Comparison of ENCODE assay signal across 15 mouse cellular contexts in genomic region chr19:27178195-27178807, GRCm38 (mm10). TPM values are rescaled to one million over a fixed set of nuclear protein-coding genes. Genes with fewer than 3 reads are reported as not detected.
DNase-seq lines count a peak whose midpoint lies in the region; ATAC-seq and TF ChIP-seq lines count a peak whose summit lies in the region.
"Had no signal": no experiment of that assay in that cellular context is flagged by ENCODE, and none has a peak within 500 bp of the region (broad histone marks: within the 10 kb centered on the region; RNA-seq: fewer than 3 reads in every experiment).

No protein-coding gene starts in this region.

- DNase-seq in gastrocnemius, adult 18-20 months (ENCODE audit: low spot score), result peak; percentile 34
- DNase-seq in gastrocnemius, adult 8-10 months (ENCODE audit: low spot score in 2 of 2), result no peak
- peak; percentile 32 for DNase-seq in hindbrain, postnatal 0 days (ENCODE audit: low spot score)
- DNase-seq in hindbrain, embryonic 10.5 days (ENCODE audit: low spot score), result no peak
- DNase-seq in brain, embryonic 14.5 days (ENCODE audit: low read depth), result peak; percentile 73
- peak; percentile 66 for DNase-seq in gonadal fat pad, adult 2 months (ENCODE audit: low read depth)
- no peak for DNase-seq in frontal cortex, postnatal 36 days (ENCODE audit: low spot score in 2 of 2)
- no peak for DNase-seq in layer of hippocampus, adult 18-20 months (ENCODE audit: low spot score in 2 of 2)
- DNase-seq: cerebellum, adult 9-10 months; kidney, adult 18-20 months; right cerebral cortex, postnatal 4 days had no signal

- H3K4me3 ChIP-seq in hindbrain, postnatal 0 days (ENCODE audit: low read length), result no peak overlapping the region
- H3K4me3 ChIP-seq in hindbrain, embryonic 10.5 days, result no peak overlapping the region
- H3K4me3 ChIP-seq: heart, embryonic 15.5 days; layer of hippocampus, adult 2 months; liver, embryonic 12.5 days had no signal

- H3K27ac ChIP-seq in hindbrain, postnatal 0 days, result no peak overlapping the region
- no peak overlapping the region for H3K27ac ChIP-seq in hindbrain, embryonic 10.5 days
- H3K27ac ChIP-seq: heart, embryonic 15.5 days; layer of hippocampus, adult 2 months; liver, embryonic 12.5 days had no signal

- H3K27me3 ChIP-seq in hindbrain, postnatal 0 days (ENCODE audit: insufficient read depth, low read length), result no peaks in the 10 kb centered on the region
- no peaks in the 10 kb centered on the region for H3K27me3 ChIP-seq in hindbrain, embryonic 10.5 days (ENCODE audit: insufficient read depth, poor library complexity, severe bottlenecking)
- H3K27me3 ChIP-seq: heart, embryonic 15.5 days; liver, embryonic 12.5 days had no signal

- no peak for TF ChIP-seq POLR2A in brain, embryonic 14.5 days (IDR thresholded peaks at IDR 0.05; ENCODE audit: borderline replicate concordance, extremely low read depth, insufficient read depth, insufficient read length, poor library complexity, severe bottlenecking)

- 48% methylated on average over 5 of the region's 5 CpGs for WGBS in hindbrain, postnatal 0 days
- WGBS in hindbrain, embryonic 10.5 days, result 90% methylated on average over 5 of the region's 5 CpGs

- H3K36me3 ChIP-seq in hindbrain, postnatal 0 days (ENCODE audit: insufficient read depth, low read length), result no peaks in the 10 kb centered on the region
- H3K36me3 ChIP-seq in hindbrain, embryonic 10.5 days, result no peaks in the 10 kb centered on the region
- H3K36me3 ChIP-seq: heart, embryonic 15.5 days; liver, embryonic 12.5 days had no signal

- TF ChIP-seq CTCF in hindbrain, postnatal 0 days (IDR thresholded peaks at IDR 0.05; ENCODE audit: low read depth), result no peak
- TF ChIP-seq CTCF in brain, embryonic 14.5 days (IDR thresholded peaks at IDR 0.05; ENCODE audit: borderline replicate concordance, extremely low read depth, insufficient read depth, insufficient read length), result no peak

- no peak overlapping the region for H3K4me2 ChIP-seq in hindbrain, postnatal 0 days (ENCODE audit: low read depth, low read length)
- H3K4me2 ChIP-seq: heart, embryonic 15.5 days; liver, embryonic 12.5 days had no signal

- H3K4me1 ChIP-seq in hindbrain, postnatal 0 days (ENCODE audit: insufficient read depth, low read length), result no peaks in the 10 kb centered on the region
- H3K4me1 ChIP-seq in hindbrain, embryonic 10.5 days (replicated peaks), result no peaks in the 10 kb centered on the region
- H3K4me1 ChIP-seq: liver, embryonic 12.5 days had no signal

- no peaks in the 10 kb centered on the region for H3K9me3 ChIP-seq in hindbrain, postnatal 0 days (ENCODE audit: low read length)
- H3K9me3 ChIP-seq in hindbrain, embryonic 10.5 days, result no peaks in the 10 kb centered on the region
- H3K9me3 ChIP-seq: heart, embryonic 15.5 days; liver, embryonic 12.5 days had no signal

- H3K9ac ChIP-seq in hindbrain, postnatal 0 days (replicated peaks; ENCODE audit: low read length), result no peak overlapping the region
- H3K9ac ChIP-seq: heart, embryonic 15.5 days; liver, embryonic 12.5 days had no signal

- ATAC-seq in hindbrain, postnatal 0 days, result no peak
- ATAC-seq: liver, embryonic 12.5 days had no signal

RNA-seq across cellular contexts. Expression of gene Vldlr, which starts 38.0 kb away (rescaled TPM):
- total RNA-seq in gastrocnemius, adult 18-20 months (2021), result 100 to 1,000 TPM in 1 of 2 experiments, 10 to 100 TPM in 1; 99.4 to 104 TPM
- 100 to 1,000 TPM in 2 of 4 experiments, 10 to 100 TPM in 2; 67.6 to 124 (median 99.7) TPM for total RNA-seq in gastrocnemius, adult 8-10 months (2022)
- 44.6 and 51.9 TPM in 2 replicates for total RNA-seq in hindbrain, postnatal 0 days (2014; rRNA removed)
- 34.2 and 34.4 TPM in 2 replicates for polyA plus RNA-seq in hindbrain, postnatal 0 days (2015; fragmentation: Nextera tagmentation; extraction: Ambion mirVana)
- polyA plus RNA-seq in hindbrain, embryonic 10.5 days (2016; fragmentation: Nextera tagmentation; extraction: Ambion mirVana), result 4.6 and 6.9 TPM in 2 replicates
- polyA plus RNA-seq in brain, embryonic 14.5 days (2012; rRNA removed), result 26.5 and 29.5 TPM in 2 replicates
- 39.0 and 40.3 TPM in 2 replicates for polyA plus RNA-seq in gonadal fat pad, adult 2 months (2012; rRNA removed)
- 10 to 100 TPM; 48.9 to 49.2 TPM for total RNA-seq in layer of hippocampus, adult 18-20 months (2021)
- total RNA-seq: MEL had no signal

Comparison
In these comparisons a context has a peak if more than half of its experiments do, and no peak if none do; other contexts are left out.
1. DNase-seq: peak in gastrocnemius, adult 18-20 months (single experiment), hindbrain, postnatal 0 days (single experiment), brain, embryonic 14.5 days (single experiment) and gonadal fat pad, adult 2 months (single experiment); none in gastrocnemius, adult 8-10 months (0 of 2), hindbrain, embryonic 10.5 days (single experiment), frontal cortex, postnatal 36 days (0 of 2) and layer of hippocampus, adult 18-20 months (0 of 2).